Mouse (Mus musculus) bone marrow, adult 2 months (tissue): ENCODE measurements around the gene Cbfa2t2. TPM values are rescaled to one million over a fixed set of nuclear protein-coding genes. Genes with fewer than 3 reads are reported as not detected.

Source experiments
- H3K27ac ChIP-seq: fragments of 200-500 bp; 2 replicates; pipeline ENCODE4 v1.5.1; 2012; ENCODE audit warnings: low read depth, mild to moderate bottlenecking, control low read depth, inconsistent platforms, low read length; ENCODE audit not compliant: control insufficient read depth, poor library complexity, insufficient read depth
- H3K4me1 ChIP-seq: fragments of 200-500 bp; 2 replicates; pipeline ENCODE4 v1.6.1; 2011; ENCODE audit warnings: low read length; ENCODE audit not compliant: control insufficient read depth, insufficient read depth
- H3K4me3 ChIP-seq: fragments of 200-500 bp; replicated peaks from 2 replicates; pipeline ENCODE3; 2011; ENCODE audit warnings: mild to moderate bottlenecking, low read depth, low read length, control low read depth; ENCODE audit not compliant: control insufficient read depth
- CTCF ChIP-seq: fragments of 200-500 bp; IDR thresholded peaks from 2 replicates; pipeline ENCODE4 v1.5.1; 2011; ENCODE audit warnings: low read length, control low read depth; ENCODE audit not compliant: control insufficient read depth, insufficient read depth
- POLR2A ChIP-seq: fragments of 200-500 bp; IDR thresholded peaks from 2 replicates; pipeline ENCODE4 v1.6.1; 2011; ENCODE audit warnings: low read depth, mild to moderate bottlenecking, control low read depth, low read length, borderline replicate concordance; ENCODE audit not compliant: control insufficient read depth
- WGBS: fragments of 180-500 bp; shearing (Covaris S2); methylation state at CpG from one replicate; pipeline ENCODE4 v1.1.7; 2018; 5-methylcytosine and 5-hydroxymethylcytosine counted together
- polyA plus RNA-seq: library from polyadenylated mRNA; stranded (reverse); fragments of >200 nt; gene quantifications from 2 replicates; pipeline ENCODE4 v1.2.4, GENCODE M21; 2011; ENCODE audit warnings: low replicate concordance; ENCODE audit not compliant: missing spikeins, insufficient read depth, insufficient read length

Cbfa2t2 gene
- polyA plus RNA-seq, 1 experiment, result 16.4 TPM

GRCm38 (mm10) chr2:154405447-154405994 lies 30.8 kb upstream of the Cbfa2t2 start:
- Histone ChIP-seq H3K4me1 (no peaks in the 10 kb centered on the region), H3K27ac (no peak overlapping the region), H3K4me3 (no peak overlapping the region)
- WGBS, result 58% methylated on average over 5 of the region's 5 CpGs
- TF ChIP-seq CTCF (no peak), POLR2A (no peak)

- no peak for TF ChIP-seq POLR2A
- no peak for TF ChIP-seq CTCF
- Histone ChIP-seq H3K4me3 (peak overlapping the region; percentile 56), H3K27ac (peak overlapping the region; percentile 16; the same call in 1 of the 2 replicates), H3K4me1 (no peaks in the 10 kb centered on the region)
- WGBS, result 39% methylated on average over 11 of the region's 11 CpGs
Measured at GRCm38 (mm10) chr2:154407063-154407642, 29.1 kb upstream of the Cbfa2t2 start.

GRCm38 (mm10) chr2:154407643-154408445 lies 28.4 kb upstream of the Cbfa2t2 start, which contains the start of gene Snta1:
TSS of gene Snta1 (minus strand) at chr2:154408099.
- Histone ChIP-seq H3K4me3 (peak within 1 kb of the TSS; percentile 56), H3K4me1 (no peaks in the 10 kb centered on the region), H3K27ac (peak within 1 kb of the TSS; percentile 16; the same call in 1 of the 2 replicates)
- no peak for TF ChIP-seq CTCF
- TF ChIP-seq POLR2A, result 0 out of 2 replicates have a peak, but pooled peaks have one; percentile 27
- WGBS, result 3% methylated on average over 82 of the region's 84 CpGs

- WGBS, result 50% methylated on average over 2 of the region's 2 CpGs
- no peak for TF ChIP-seq POLR2A
- no peak for TF ChIP-seq CTCF
- no peak overlapping the region for H3K27ac ChIP-seq
- H3K4me1 ChIP-seq, result no peaks in the 10 kb centered on the region
- H3K4me3 ChIP-seq, result no peak overlapping the region
Measured at GRCm38 (mm10) chr2:154410355-154410754, 25.9 kb upstream of the Cbfa2t2 start.

GRCm38 (mm10) chr2:154412018-154412666 lies 24.1 kb upstream of the Cbfa2t2 start:
- WGBS, result 69% methylated on average over 7 of the region's 7 CpGs
- Histone ChIP-seq H3K4me3 (no peak overlapping the region), H3K4me1 (no peaks in the 10 kb centered on the region), H3K27ac (no peak overlapping the region)
- TF ChIP-seq CTCF (no peak), POLR2A (no peak)

GRCm38 (mm10) chr2:154417107-154417506 lies 19.2 kb upstream of the Cbfa2t2 start:
- Histone ChIP-seq H3K27ac (no peak overlapping the region), H3K4me3 (no peak overlapping the region), H3K4me1 (no peaks in the 10 kb centered on the region)
- TF ChIP-seq CTCF (peak; percentile 85), POLR2A (no peak)
- 33% methylated on average over 3 of the region's 3 CpGs for WGBS

GRCm38 (mm10) chr2:154418001-154418400 lies 18.3 kb upstream of the Cbfa2t2 start:
- Histone ChIP-seq H3K4me1 (no peaks in the 10 kb centered on the region), H3K4me3 (no peak overlapping the region), H3K27ac (no peak overlapping the region)
- TF ChIP-seq CTCF (no peak), POLR2A (no peak)
- WGBS, result 84% methylated on average over 7 of the region's 7 CpGs

GRCm38 (mm10) chr2:154419631-154420515 lies 16.4 kb upstream of the Cbfa2t2 start:
- Histone ChIP-seq H3K4me3 (no peak overlapping the region), H3K4me1 (no peaks in the 10 kb centered on the region), H3K27ac (no peak overlapping the region)
- 80% methylated on average over 9 of the region's 9 CpGs for WGBS
- TF ChIP-seq CTCF (no peak), POLR2A (no peak)
